Mouse (Mus musculus) bone marrow, adult 2 months (tissue): Measurements from ENCODE around the gene Bcdin3d. TPM values are rescaled to one million over a fixed set of nuclear protein-coding genes. Genes with fewer than 3 reads are reported as not detected.

ENCODE experiments used
- H3K27ac ChIP-seq: fragments of 200-500 bp; 2 replicates; pipeline ENCODE4 v1.5.1; 2012; ENCODE audit warnings: low read depth, mild to moderate bottlenecking, control low read depth, inconsistent platforms, low read length; ENCODE audit not compliant: control insufficient read depth, poor library complexity, insufficient read depth
- H3K4me1 ChIP-seq: fragments of 200-500 bp; 2 replicates; pipeline ENCODE4 v1.6.1; 2011; ENCODE audit warnings: low read length; ENCODE audit not compliant: control insufficient read depth, insufficient read depth
- H3K4me3 ChIP-seq: fragments of 200-500 bp; replicated peaks from 2 replicates; pipeline ENCODE3; 2011; ENCODE audit warnings: mild to moderate bottlenecking, low read depth, low read length, control low read depth; ENCODE audit not compliant: control insufficient read depth
- CTCF ChIP-seq: fragments of 200-500 bp; IDR thresholded peaks from 2 replicates; pipeline ENCODE4 v1.5.1; 2011; ENCODE audit warnings: low read length, control low read depth; ENCODE audit not compliant: control insufficient read depth, insufficient read depth
- POLR2A ChIP-seq: fragments of 200-500 bp; IDR thresholded peaks from 2 replicates; pipeline ENCODE4 v1.6.1; 2011; ENCODE audit warnings: low read depth, mild to moderate bottlenecking, control low read depth, low read length, borderline replicate concordance; ENCODE audit not compliant: control insufficient read depth
- WGBS: fragments of 180-500 bp; shearing (Covaris S2); methylation state at CpG from one replicate; pipeline ENCODE4 v1.1.7; 2018; 5-methylcytosine and 5-hydroxymethylcytosine counted together
- polyA plus RNA-seq: library from polyadenylated mRNA; stranded (reverse); fragments of >200 nt; gene quantifications from 2 replicates; pipeline ENCODE4 v1.2.4, GENCODE M21; 2011; ENCODE audit warnings: low replicate concordance; ENCODE audit not compliant: missing spikeins, insufficient read depth, insufficient read length

The Bcdin3d gene
- 7.2 and 13.4 TPM in 2 replicates for polyA plus RNA-seq

DNA sequence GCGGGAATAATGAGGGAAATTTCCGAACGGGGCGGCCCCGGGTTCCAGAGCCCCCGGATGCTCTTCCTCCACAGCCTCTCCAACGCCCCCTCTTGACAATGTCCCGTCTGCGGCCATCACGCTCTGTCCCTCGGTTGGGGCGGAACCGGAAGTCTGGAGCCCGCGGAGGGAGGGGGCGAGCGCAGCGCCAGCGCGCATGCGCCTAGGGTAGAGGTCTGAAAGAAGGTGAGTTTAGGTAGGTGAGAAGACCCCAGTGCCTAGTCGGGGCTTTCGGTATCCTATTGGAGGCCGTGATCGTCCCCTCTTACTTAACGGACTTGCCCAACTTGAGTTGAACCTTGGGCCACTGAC is at the start of gene Bcdin3d:
Gene Bcdin3d (minus strand): TSS at position 155 of the 351 bp plus-strand sequence.
- TF ChIP-seq POLR2A (peak; percentile 81; the same call in 1 of the 2 replicates), CTCF (no peak)
- no peaks in the 10 kb centered on the region for H3K4me1 ChIP-seq
- peak within 1 kb of the TSS; percentile 84 for H3K4me3 ChIP-seq
- peak within 1 kb of the TSS; percentile 66 for H3K27ac ChIP-seq
- under 1% methylated on average over 26 of the region's 26 CpGs for WGBS

DNA sequence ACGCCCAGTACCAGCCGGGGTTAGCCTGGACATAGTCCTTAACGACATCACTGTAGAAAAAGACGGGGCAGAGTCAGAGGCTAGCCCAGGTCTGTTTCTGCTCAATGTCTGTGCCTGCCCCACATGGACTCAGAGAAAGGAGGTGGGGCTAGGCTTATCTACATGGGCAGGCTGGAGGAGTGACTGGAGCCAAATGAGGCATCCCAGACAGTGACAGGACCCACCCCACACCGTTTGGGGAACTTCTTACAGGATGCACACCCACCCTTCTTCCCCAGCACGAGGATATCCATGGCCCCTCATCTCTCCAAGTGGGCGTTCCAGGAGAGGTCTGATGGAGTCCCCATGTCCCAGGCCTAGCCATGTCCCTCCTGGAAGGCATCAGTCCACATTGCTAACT is 45.8 kb upstream of the Bcdin3d start:
- 60% methylated on average over 7 of the region's 7 CpGs for WGBS
- Histone ChIP-seq H3K4me3 (no peak overlapping the region), H3K4me1 (no peaks in the 10 kb centered on the region), H3K27ac (no peak overlapping the region)
- no peak for TF ChIP-seq POLR2A
- no peak for TF ChIP-seq CTCF

DNA sequence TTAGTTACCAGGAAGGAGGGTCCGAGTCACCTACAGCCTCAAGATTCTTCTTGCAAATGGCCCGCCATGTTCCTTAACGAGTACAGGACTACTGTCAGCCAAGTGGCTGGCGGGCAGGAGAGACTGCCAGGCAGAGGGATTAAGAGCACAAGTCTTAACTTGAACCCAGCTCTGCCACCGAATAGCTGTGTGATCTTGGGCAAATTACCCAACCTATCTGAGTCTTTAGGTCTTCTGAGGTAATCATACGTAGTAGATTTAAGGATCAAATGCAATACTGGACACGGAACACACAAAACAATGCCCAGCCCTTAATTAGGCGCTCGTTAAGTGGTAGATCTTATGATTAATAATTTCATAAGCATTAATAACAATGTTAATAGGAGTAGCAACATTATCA is 45.1 kb upstream of the Bcdin3d start:
- TF ChIP-seq CTCF (no peak), POLR2A (no peak)
- Histone ChIP-seq H3K4me3 (no peak overlapping the region), H3K27ac (no peak overlapping the region), H3K4me1 (no peaks in the 10 kb centered on the region)
- 85% methylated on average over 9 of the region's 9 CpGs for WGBS

DNA sequence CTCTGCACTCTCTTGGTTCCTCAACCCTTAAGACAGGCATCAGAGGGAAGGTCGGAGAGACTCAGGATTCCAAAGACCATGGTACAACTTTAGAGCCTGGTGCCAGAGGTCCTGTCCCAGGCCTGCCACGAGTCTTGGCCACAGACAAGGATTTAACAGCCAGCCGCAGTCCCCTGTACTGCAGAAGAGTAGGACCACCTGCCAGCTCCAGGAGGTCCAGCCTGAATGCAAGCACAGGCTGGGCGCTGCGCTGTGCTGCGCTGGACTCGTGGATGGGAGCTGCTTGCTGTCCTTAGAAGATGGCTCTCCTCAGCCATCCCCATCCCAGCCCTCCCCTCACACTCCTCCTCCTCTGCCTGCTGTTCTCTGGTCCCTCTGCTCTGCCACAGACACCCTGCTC is 43.2 kb upstream of the Bcdin3d start:
- WGBS, result 67% methylated on average over 7 of the region's 7 CpGs

DNA sequence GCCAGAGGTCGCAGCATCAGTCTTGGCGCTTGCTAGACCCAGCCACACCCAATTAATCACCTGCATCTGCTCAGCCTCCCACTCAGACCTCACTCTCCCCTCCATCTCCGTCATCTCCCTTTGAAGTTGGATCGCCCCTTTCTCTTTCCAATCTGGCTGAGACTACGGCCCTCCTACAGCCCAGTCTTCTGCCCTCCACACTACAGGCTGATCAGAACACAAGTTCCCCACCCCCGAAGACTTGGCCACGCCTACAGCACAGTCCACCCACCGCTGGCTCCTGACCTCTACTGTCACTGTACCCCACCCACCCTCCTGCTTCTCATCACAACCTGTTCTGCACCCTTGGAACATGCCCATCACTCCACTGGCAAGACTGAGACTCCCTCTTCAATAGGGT is 42.2 kb upstream of the Bcdin3d start:
- WGBS, result 55% methylated on average over 8 of the region's 8 CpGs
- no peak for TF ChIP-seq POLR2A
- no peak for TF ChIP-seq CTCF
- H3K27ac ChIP-seq, result no peak overlapping the region
- no peaks in the 10 kb centered on the region for H3K4me1 ChIP-seq
- H3K4me3 ChIP-seq, result no peak overlapping the region

More for the DNA sequence above, 43.2 kb upstream of the Bcdin3d start:
- no peak overlapping the region for H3K27ac ChIP-seq
- TF ChIP-seq POLR2A (no peak), CTCF (no peak)
- no peaks in the 10 kb centered on the region for H3K4me1 ChIP-seq
- no peak overlapping the region for H3K4me3 ChIP-seq

DNA sequence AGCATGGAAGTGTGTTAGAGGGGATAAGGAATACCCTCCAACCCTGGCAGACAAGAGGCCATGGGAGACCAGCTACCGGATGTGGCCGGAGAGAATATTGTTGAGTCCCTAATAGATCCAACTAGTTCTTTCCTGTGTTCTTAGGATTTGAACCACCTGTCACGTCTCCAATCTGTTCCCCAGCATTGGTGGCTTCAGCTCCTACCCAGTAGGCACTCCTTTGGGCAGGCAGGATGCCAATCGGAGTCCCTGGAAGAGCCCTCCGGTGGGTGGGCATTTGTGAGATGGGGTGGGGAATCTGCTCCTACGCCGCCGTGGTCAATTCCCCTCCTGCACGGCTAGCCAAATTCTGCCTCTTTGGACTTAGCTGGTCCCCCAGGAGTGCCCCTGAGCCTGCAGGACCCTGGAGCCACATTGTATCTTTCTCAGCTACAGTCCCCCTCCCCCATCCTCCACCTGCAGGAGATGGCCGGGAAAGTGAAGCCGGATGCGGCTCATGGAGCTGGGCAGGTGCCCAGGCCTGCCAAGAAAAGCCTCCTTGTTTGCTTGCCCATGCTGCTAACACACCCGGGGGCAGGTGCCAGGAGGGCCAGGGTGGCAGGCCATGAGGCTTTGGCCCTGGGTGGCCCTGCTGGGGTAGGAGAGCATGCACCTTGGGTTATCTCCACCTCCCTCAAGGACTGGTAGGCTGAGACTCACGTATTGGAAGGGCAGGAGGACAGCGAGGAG is 37.4 kb upstream of the Bcdin3d start:
- no peaks in the 10 kb centered on the region for H3K4me1 ChIP-seq
- no peak overlapping the region for H3K27ac ChIP-seq
- H3K4me3 ChIP-seq, result no peak overlapping the region
- TF ChIP-seq CTCF (no peak), POLR2A (no peak)
- WGBS, result 84% methylated on average over 15 of the region's 15 CpGs

DNA sequence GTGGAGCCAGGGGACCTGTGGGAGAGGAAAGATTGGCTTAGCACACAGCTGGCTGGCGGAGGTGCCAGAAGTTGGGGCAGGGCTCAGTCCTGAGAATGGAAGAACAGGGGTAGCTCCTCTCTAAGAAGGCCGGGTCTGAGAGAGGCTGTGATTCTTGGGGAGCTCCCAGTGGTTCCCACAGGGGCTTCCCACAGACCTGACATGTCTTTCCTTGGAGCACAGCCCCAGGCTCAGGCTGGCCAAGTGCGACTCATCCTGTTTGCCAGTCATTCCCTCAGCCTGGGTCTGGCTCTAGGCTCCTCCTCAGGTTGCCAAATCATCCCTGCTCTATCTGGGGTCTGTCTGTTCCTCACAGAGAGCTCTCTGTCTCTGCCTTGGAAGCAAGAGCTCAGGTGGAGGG is 36.1 kb upstream of the Bcdin3d start:
- Histone ChIP-seq H3K4me1 (no peaks in the 10 kb centered on the region), H3K27ac (no peak overlapping the region), H3K4me3 (no peak overlapping the region)
- 72% methylated on average over 3 of the region's 3 CpGs for WGBS
- TF ChIP-seq POLR2A (no peak), CTCF (no peak)

DNA sequence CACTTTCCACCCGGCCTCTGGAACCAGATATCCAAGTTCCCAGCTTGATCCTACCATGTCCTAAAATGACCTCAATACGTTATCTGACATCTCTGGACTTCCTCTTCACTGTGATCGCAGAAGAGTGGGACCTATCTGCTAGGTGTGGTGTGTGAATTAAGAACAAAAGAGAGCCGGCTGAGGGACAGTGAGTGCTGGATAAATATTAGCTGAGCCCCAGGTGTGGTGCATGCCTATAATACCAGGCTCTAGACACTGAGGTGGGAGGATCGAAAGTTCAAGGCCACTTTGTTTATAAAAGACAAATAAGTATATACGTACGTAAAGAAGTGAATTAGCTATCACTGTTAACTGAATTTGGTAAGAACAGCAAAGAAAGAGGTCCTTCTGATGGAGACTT is 35.3 kb upstream of the Bcdin3d start:
- no peak for TF ChIP-seq POLR2A
- no peak for TF ChIP-seq CTCF
- no peaks in the 10 kb centered on the region for H3K4me1 ChIP-seq
- no peak overlapping the region for H3K4me3 ChIP-seq
- 57% methylated on average over 7 of the region's 7 CpGs for WGBS
- no peak overlapping the region for H3K27ac ChIP-seq

DNA sequence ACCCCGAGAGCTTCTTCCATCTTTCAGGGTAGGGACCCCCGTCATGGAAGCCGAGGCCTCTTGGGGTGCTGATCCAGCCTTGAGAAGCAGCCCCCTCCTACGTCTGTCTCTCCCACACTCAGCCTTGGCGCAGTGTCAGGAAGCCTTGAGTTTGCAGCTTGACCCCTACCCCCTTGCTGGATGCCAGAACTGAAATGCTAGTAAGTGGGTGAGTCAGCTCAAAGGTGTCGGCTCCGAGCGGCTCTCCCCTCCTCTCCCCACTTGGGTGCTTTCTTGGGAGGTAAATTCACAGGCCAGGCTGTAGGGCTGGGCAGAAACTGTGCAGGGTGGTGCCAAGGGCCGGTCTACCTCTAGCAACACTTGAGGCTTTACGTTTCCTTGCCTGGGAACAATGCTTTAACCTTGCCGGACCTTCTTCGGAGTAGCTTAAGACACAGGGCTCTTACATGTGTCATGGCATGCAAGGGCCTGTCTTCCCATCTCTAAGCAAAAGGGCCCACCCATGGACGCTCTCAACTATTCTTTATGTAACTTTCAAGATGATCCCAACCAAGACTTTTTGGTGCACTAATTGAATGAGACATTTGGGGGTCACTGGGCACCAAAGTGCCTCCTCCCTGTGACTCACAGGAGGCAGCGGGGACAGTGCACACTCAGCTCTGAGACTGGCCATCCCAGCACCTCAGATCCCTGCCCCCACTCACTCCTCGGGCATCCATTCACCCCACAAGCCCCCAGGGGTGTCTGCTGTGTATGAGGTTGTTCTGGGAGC is 31.0 kb upstream of the Bcdin3d start:
- Histone ChIP-seq H3K4me1 (no peaks in the 10 kb centered on the region; the same call in 1 of the 2 replicates), H3K4me3 (no peak overlapping the region), H3K27ac (no peak overlapping the region)
- TF ChIP-seq POLR2A, result no peak
- TF ChIP-seq CTCF, result no peak
- 75% methylated on average over 15 of the region's 15 CpGs for WGBS
